Mouse (Mus musculus): Measurements from ENCODE around the gene Crk. TPM values are rescaled to one million over a fixed set of nuclear protein-coding genes. Genes with fewer than 3 reads are reported as not detected.

The Crk gene
- polyA plus RNA-seq, 1 experiment from 2014 or later = 101 TPM

- Histone ChIP-seq H3K36me3 (ENCODE audit: control insufficient read depth, insufficient read depth) (peaks cover 15% of the 10 kb centered on the region), H3K9ac (ENCODE audit: low read length) (peak overlapping the region; percentile 87), H3K27ac (ENCODE audit: low read length) (peak overlapping the region; percentile 96), H3K4me1 (ENCODE audit: control insufficient read depth, insufficient read depth, low read length) (peaks cover 43% of the 10 kb centered on the region), H3K4me3 (ENCODE audit: low read length) (peak overlapping the region; percentile 76), H3K9me3 (replicated peaks; ENCODE audit: control insufficient read depth, low read length) (no peaks in the 10 kb centered on the region), H3K27me3 (ENCODE audit: control insufficient read depth, insufficient read depth, low read length) (no peaks in the 10 kb centered on the region), H3K4me2 (ENCODE audit: low read depth, low read length) (peak overlapping the region; percentile 80)
- WGBS = 37% methylated on average over 25 of the region's 25 CpGs
- ATAC-seq (replicated peaks; ENCODE audit: extremely low read depth, insufficient read depth, low FRiP score) = no peak
Observed at GRCm38 (mm10) chr11:75654471-75655390, 24.3 kb upstream of the Crk start.

DNA sequence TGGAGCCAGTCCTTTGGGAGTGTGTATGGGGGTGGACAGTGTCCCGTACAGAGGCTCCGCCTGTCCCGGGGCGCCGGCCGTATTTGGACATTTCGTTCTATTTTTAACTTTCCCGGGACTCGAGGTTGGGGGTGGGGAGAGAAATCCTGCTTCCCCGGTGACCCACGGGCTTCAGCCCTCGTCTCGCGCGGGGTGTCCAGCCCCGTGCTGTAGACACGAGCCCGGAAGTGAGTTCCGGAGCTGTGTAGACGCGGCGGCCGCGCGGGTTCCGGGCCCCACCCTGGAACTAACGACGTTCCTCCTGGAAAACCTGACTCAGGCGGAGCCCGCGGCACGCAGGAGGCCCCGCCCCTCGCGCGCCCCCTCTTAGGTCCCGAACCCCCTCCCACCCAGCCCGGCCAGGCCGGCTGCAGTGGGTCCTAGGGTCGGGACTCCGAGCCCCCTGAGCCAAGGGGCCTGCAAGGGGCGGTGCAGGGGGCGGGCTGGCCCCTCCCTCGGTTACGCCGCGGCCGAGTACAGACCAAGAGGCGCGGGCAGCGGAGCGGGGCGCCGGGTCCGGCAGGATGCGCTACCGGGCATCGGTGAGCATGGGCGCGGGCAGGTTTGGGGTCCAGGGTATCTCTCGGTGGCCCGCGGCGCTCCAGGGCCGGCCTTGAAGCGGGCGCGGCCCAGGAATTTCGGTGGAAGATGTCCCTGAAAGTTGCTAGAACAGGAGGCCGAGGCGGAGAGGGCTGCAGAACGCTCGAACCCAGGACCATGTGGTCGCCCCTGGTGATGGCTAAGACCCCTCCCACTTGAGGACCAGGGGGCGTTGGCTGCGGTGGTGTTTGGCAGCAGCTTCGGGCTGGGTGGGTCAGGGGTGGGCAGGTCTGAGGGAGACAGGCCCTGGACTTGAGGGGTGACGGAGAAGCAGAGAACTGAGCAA is 23.2 kb upstream of the Crk start:
- Histone ChIP-seq H3K27ac (ENCODE audit: low read length) (peak overlapping the region; percentile 96), H3K36me3 (ENCODE audit: control insufficient read depth, insufficient read depth) (peaks cover 26% of the 10 kb centered on the region), H3K27me3 (ENCODE audit: control insufficient read depth, insufficient read depth, low read length) (no peaks in the 10 kb centered on the region), H3K4me3 (ENCODE audit: low read length) (peak overlapping the region; percentile 76), H3K4me1 (ENCODE audit: control insufficient read depth, insufficient read depth, low read length) (peaks cover 42% of the 10 kb centered on the region), H3K4me2 (ENCODE audit: low read depth, low read length) (peak overlapping the region; percentile 80), H3K9me3 (replicated peaks; ENCODE audit: control insufficient read depth, low read length) (no peaks in the 10 kb centered on the region), H3K9ac (ENCODE audit: low read length) (peak overlapping the region; percentile 87)
- ATAC-seq (replicated peaks; ENCODE audit: extremely low read depth, insufficient read depth, low FRiP score) = peak; percentile 43
- whole genome bisulfite sequencing = under 1% methylated on average over 72 of the region's 78 CpGs

GRCm38 (mm10) chr11:75656621-75657590 is 22.2 kb upstream of the Crk start:
- WGBS = 43% methylated on average over 19 of the region's 20 CpGs
- Histone ChIP-seq H3K4me1 (ENCODE audit: control insufficient read depth, insufficient read depth, low read length) (peaks cover 40% of the 10 kb centered on the region), H3K9ac (ENCODE audit: low read length) (peak overlapping the region; percentile 87), H3K27ac (ENCODE audit: low read length) (peak overlapping the region; percentile 96), H3K4me2 (ENCODE audit: low read depth, low read length) (peak overlapping the region; percentile 80), H3K36me3 (ENCODE audit: control insufficient read depth, insufficient read depth) (peaks cover 36% of the 10 kb centered on the region), H3K9me3 (replicated peaks; ENCODE audit: control insufficient read depth, low read length) (no peaks in the 10 kb centered on the region), H3K27me3 (ENCODE audit: control insufficient read depth, insufficient read depth, low read length) (no peaks in the 10 kb centered on the region), H3K4me3 (ENCODE audit: low read length) (peak overlapping the region; percentile 76)
- ATAC-seq (replicated peaks; ENCODE audit: extremely low read depth, insufficient read depth, low FRiP score) = no peak

- no peak overlapping the region for H3K9ac ChIP-seq (ENCODE audit: low read length)
- H3K36me3 ChIP-seq (ENCODE audit: control insufficient read depth, insufficient read depth) = peaks cover 46% of the 10 kb centered on the region
Observed at GRCm38 (mm10) chr11:75657841-75658240, 21.2 kb upstream of the Crk start.

DNA sequence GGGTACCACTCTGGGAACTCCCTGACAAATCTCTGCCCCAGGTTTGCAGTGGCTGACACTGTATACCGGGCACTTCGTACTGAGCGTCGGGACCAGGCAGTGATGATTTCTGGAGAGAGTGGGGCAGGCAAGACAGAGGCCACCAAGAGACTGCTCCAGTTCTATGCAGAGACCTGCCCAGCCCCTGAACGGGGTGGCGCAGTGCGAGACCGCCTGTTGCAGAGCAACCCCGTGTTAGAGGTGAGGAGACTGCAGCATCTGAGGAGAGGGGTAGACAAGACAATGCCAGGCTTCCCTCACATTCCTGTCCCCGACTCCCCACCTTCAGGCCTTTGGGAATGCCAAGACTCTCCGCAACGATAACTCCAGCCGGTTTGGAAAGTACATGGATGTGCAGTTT is 20.7 kb upstream of the Crk start:
- no peak overlapping the region for H3K27ac ChIP-seq (ENCODE audit: low read length)
- no peaks in the 10 kb centered on the region for H3K9me3 ChIP-seq (replicated peaks; ENCODE audit: control insufficient read depth, low read length)
- 95% methylated on average over 13 of the region's 13 CpGs for WGBS
- ATAC-seq (replicated peaks; ENCODE audit: extremely low read depth, insufficient read depth, low FRiP score) = no peak
- no peak overlapping the region for H3K4me3 ChIP-seq (ENCODE audit: low read length)
- no peak overlapping the region for H3K4me2 ChIP-seq (ENCODE audit: low read depth, low read length)
- peaks cover 49% of the 10 kb centered on the region for H3K36me3 ChIP-seq (ENCODE audit: control insufficient read depth, insufficient read depth)
- H3K4me1 ChIP-seq (ENCODE audit: control insufficient read depth, insufficient read depth, low read length) = peaks cover 29% of the 10 kb centered on the region
- no peaks in the 10 kb centered on the region for H3K27me3 ChIP-seq (ENCODE audit: control insufficient read depth, insufficient read depth, low read length)
- H3K9ac ChIP-seq (ENCODE audit: low read length) = no peak overlapping the region

More at GRCm38 (mm10) chr11:75657841-75658240, 21.2 kb upstream of the Crk start:
- Histone ChIP-seq H3K27ac (ENCODE audit: low read length) (no peak overlapping the region), H3K27me3 (ENCODE audit: control insufficient read depth, insufficient read depth, low read length) (no peaks in the 10 kb centered on the region), H3K4me3 (ENCODE audit: low read length) (no peak overlapping the region), H3K4me1 (ENCODE audit: control insufficient read depth, insufficient read depth, low read length) (peaks cover 33% of the 10 kb centered on the region), H3K4me2 (ENCODE audit: low read depth, low read length) (no peak overlapping the region), H3K9me3 (replicated peaks; ENCODE audit: control insufficient read depth, low read length) (no peaks in the 10 kb centered on the region)
- no peak for ATAC-seq (replicated peaks; ENCODE audit: extremely low read depth, insufficient read depth, low FRiP score)

- Histone ChIP-seq H3K4me3 (ENCODE audit: low read length) (no peak overlapping the region), H3K4me1 (ENCODE audit: control insufficient read depth, insufficient read depth, low read length) (peaks cover 25% of the 10 kb centered on the region), H3K27ac (ENCODE audit: low read length) (no peak overlapping the region), H3K27me3 (ENCODE audit: control insufficient read depth, insufficient read depth, low read length) (no peaks in the 10 kb centered on the region), H3K4me2 (ENCODE audit: low read depth, low read length) (no peak overlapping the region), H3K9me3 (replicated peaks; ENCODE audit: control insufficient read depth, low read length) (no peaks in the 10 kb centered on the region), H3K9ac (ENCODE audit: low read length) (no peak overlapping the region), H3K36me3 (ENCODE audit: control insufficient read depth, insufficient read depth) (peaks cover 56% of the 10 kb centered on the region)
- ATAC-seq (replicated peaks; ENCODE audit: extremely low read depth, insufficient read depth, low FRiP score) = no peak
- 74% methylated on average over 14 of the region's 14 CpGs for WGBS
Observed at GRCm38 (mm10) chr11:75658996-75659750, 19.9 kb upstream of the Crk start.

- Histone ChIP-seq H3K27me3 (ENCODE audit: control insufficient read depth, insufficient read depth, low read length) (no peaks in the 10 kb centered on the region), H3K4me2 (ENCODE audit: low read depth, low read length) (no peak overlapping the region), H3K4me1 (ENCODE audit: control insufficient read depth, insufficient read depth, low read length) (peaks cover 15% of the 10 kb centered on the region), H3K36me3 (ENCODE audit: control insufficient read depth, insufficient read depth) (peaks cover 61% of the 10 kb centered on the region), H3K27ac (ENCODE audit: low read length) (no peak overlapping the region), H3K4me3 (ENCODE audit: low read length) (no peak overlapping the region), H3K9ac (ENCODE audit: low read length) (no peak overlapping the region), H3K9me3 (replicated peaks; ENCODE audit: control insufficient read depth, low read length) (no peaks in the 10 kb centered on the region)
- 89% methylated on average over 12 of the region's 12 CpGs for WGBS
- ATAC-seq (replicated peaks; ENCODE audit: extremely low read depth, insufficient read depth, low FRiP score) = no peak
Observed at GRCm38 (mm10) chr11:75660081-75660590, 18.9 kb upstream of the Crk start.

Measured in heart, embryonic 16.5 days (tissue).